Mouse (Mus musculus) kidney, embryonic 15.5 days (tissue): ENCODE data around the gene Hsd17b14. TPM values are rescaled to one million over a fixed set of nuclear protein-coding genes. Genes with fewer than 3 reads are reported as not detected.

Experiments used
- ATAC-seq: fragments of 200-750 bp; cut with Nextera tagmentation; replicated peaks from 2 replicates; pipeline ENCODE4 v1.8.0; 2017; ENCODE audit warnings: moderate TSS enrichment; ENCODE audit not compliant: low FRiP score
- H3K27ac ChIP-seq: fragments of 300-500 bp; sonication (generic); 2 replicates; pipeline ENCODE4 v1.5.1; 2015; ENCODE audit warnings: mild to moderate bottlenecking, inconsistent platforms
- H3K27me3 ChIP-seq: fragments of 300-500 bp; sonication (generic); 2 replicates; pipeline ENCODE4 v1.6.1; 2015; ENCODE audit warnings: inconsistent platforms
- H3K36me3 ChIP-seq: fragments of 300-500 bp; sonication (generic); 2 replicates; pipeline ENCODE4 v1.6.1; 2015; ENCODE audit warnings: inconsistent platforms
- H3K4me1 ChIP-seq: fragments of 300-500 bp; sonication (generic); 2 replicates; pipeline ENCODE4 v1.6.1; 2015; ENCODE audit warnings: inconsistent platforms
- H3K4me2 ChIP-seq: fragments of 300-500 bp; sonication (generic); 2 replicates; pipeline ENCODE4 v1.6.1; 2015; ENCODE audit warnings: moderate library complexity, mild to moderate bottlenecking, inconsistent platforms
- H3K4me3 ChIP-seq: fragments of 300-500 bp; sonication (generic); replicated peaks from 2 replicates; pipeline ENCODE4 v1.5.1; 2015; ENCODE audit warnings: mild to moderate bottlenecking, inconsistent platforms
- H3K9ac ChIP-seq: fragments of 300-500 bp; sonication (generic); 2 replicates; pipeline ENCODE4 v1.6.1; 2015; ENCODE audit warnings: mild to moderate bottlenecking, inconsistent platforms
- H3K9me3 ChIP-seq: fragments of 300-500 bp; sonication (generic); replicated peaks from 2 replicates; pipeline ENCODE4 v1.6.1; 2016; ENCODE audit warnings: inconsistent platforms
- WGBS: fragments of 180-500 bp; shearing (Covaris S2); methylation state at CpG from one replicate; pipeline ENCODE4 v1.1.7; 2015; ENCODE audit warnings: mixed read lengths; 5-methylcytosine and 5-hydroxymethylcytosine counted together
- polyA plus RNA-seq: library from polyadenylated mRNA; unstranded; fragments of >200 nt; fragmentation: Nextera tagmentation; extraction: Ambion mirVana; gene quantifications from 2 replicates; pipeline ENCODE4 v1.2.1, GENCODE M21; 2015

Gene Hsd17b14
- polyA plus RNA-seq, 1 experiment from 2014 or later: 14.8 TPM

- no peaks in the 10 kb centered on the region for H3K9me3 ChIP-seq
- 60% methylated on average over 5 of the region's 6 CpGs for WGBS
- H3K4me2 ChIP-seq: no peak overlapping the region
- H3K27ac ChIP-seq: no peak overlapping the region
- no peaks in the 10 kb centered on the region for H3K36me3 ChIP-seq
- ATAC-seq: no peak
- H3K4me3 ChIP-seq: no peak overlapping the region
- H3K9ac ChIP-seq: no peak overlapping the region
- peaks cover 41% of the 10 kb centered on the region for H3K4me1 ChIP-seq
- no peaks in the 10 kb centered on the region for H3K27me3 ChIP-seq
Observed at GRCm38 (mm10) chr7:45558907-45559306, 4.2 kb downstream of the Hsd17b14 start.

DNA sequence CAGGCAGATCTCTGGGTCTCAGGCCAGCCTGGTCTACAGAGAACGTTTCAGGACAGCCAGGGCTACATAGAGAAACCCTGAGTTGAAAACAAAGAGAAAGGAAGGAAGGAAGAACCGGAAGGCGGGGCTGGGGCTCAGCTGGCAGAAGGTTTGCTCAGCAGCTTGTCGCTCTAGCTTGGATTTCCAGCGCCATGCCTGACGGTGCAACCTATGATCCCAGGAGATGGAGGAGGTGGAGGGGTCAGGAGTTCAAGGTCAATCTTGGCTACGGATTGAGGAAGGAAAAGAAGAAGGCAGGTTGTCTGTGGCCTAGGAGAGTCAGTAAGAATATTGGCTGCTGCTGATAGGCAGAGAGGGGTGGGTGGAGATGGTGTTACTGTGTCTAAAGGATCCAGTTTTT lies 5.5 kb downstream of the Hsd17b14 start:
- Histone ChIP-seq H3K27me3 (no peaks in the 10 kb centered on the region), H3K4me2 (no peak overlapping the region), H3K9ac (no peak overlapping the region), H3K36me3 (no peaks in the 10 kb centered on the region), H3K4me1 (peaks cover 33% of the 10 kb centered on the region), H3K4me3 (no peak overlapping the region), H3K27ac (no peak overlapping the region), H3K9me3 (no peaks in the 10 kb centered on the region)
- WGBS: 77% methylated on average over 7 of the region's 7 CpGs
- no peak for ATAC-seq

GRCm38 (mm10) chr7:45560843-45561623 lies 6.3 kb downstream of the Hsd17b14 start:
- Histone ChIP-seq H3K9ac (no peak overlapping the region), H3K27ac (peak overlapping the region; percentile 32; the same call in 1 of the 2 replicates), H3K4me1 (peaks cover 32% of the 10 kb centered on the region), H3K4me3 (0 out of 2 replicates have a peak overlapping the region, but pooled peaks have one; percentile 2), H3K27me3 (no peaks in the 10 kb centered on the region), H3K9me3 (no peaks in the 10 kb centered on the region), H3K36me3 (no peaks in the 10 kb centered on the region), H3K4me2 (peak overlapping the region; percentile 40)
- WGBS: 19% methylated on average over 17 of the region's 17 CpGs
- ATAC-seq: peak; percentile 50; the same call in 1 of the 2 replicates

DNA sequence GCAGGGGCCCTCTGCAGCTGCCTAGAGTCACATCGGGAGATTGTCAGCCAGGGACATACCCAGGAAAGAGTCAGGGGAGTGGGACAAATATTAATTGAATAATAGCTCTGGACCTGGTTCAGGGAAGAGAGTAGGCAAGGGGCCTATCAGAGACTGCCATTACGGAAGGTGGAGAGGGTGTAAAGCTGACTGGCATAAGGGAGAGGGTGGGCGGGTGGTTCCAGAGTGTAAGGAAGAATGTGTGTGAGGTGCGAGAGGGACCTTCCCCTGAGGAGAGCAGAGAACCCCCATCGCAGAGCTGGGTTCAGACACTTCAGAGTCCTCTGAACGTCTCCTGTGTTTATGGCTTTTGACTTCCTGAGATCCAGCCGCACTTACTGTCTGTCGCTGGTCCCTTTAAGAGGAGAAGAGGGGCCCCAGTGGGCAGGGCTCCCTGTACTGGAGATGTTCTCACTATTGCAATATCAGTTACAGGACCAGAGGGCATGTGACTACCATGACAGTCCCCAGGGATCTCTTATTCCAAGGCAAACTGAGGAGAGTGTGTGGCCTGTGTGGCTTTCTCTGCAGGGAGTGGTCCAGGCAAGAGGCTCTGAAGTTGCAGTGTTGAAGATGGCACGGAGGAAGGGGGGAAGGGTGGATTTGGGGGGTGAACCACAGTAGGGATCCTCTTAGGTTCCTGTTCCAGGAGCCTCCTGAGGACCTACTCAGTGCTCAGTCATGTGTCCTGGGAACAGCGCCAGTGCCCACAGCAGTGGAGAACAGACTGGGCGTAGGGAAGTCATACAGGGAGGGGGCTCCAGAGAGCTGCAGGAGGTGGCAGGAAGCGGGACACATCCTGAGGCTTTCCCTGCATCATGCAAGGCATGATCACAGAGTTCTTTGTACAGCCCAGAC lies 7.2 kb downstream of the Hsd17b14 start:
- Histone ChIP-seq H3K27ac (peak overlapping the region; percentile 32; the same call in 1 of the 2 replicates), H3K9ac (no peak overlapping the region), H3K36me3 (no peaks in the 10 kb centered on the region), H3K4me1 (peaks cover 32% of the 10 kb centered on the region), H3K4me2 (peak overlapping the region; percentile 40), H3K9me3 (no peaks in the 10 kb centered on the region), H3K4me3 (0 out of 2 replicates have a peak overlapping the region, but pooled peaks have one; percentile 2), H3K27me3 (no peaks in the 10 kb centered on the region)
- ATAC-seq: peak; percentile 77
- 27% methylated on average over 12 of the region's 12 CpGs for WGBS

- Histone ChIP-seq H3K9ac (no peak overlapping the region), H3K27ac (no peak overlapping the region)
- WGBS: 75% methylated on average over 2 of the region's 2 CpGs
Observed at GRCm38 (mm10) chr7:45564811-45565210, 10.1 kb downstream of the Hsd17b14 start.

DNA sequence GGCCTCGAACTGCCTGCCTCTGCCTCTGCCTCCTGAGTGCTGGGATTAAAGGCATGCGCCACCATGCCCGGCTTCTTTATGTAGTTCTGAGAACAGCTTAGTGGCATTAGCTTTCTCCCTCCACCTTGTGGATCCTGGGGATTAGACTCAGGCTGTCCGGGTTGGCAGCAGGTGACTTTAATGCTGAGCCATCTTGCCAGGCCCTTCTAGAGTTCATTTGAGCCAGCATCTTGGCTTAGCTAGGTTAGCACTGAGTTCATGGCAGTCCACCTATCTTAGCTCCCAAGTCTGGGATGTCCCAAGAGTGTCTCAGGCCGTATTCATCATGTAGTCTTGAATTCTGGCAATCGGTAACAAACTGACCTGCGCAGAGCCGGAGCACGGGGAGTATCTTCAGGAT lies 10.8 kb downstream of the Hsd17b14 start:
- H3K27ac ChIP-seq: no peak overlapping the region
- 91% methylated on average over 9 of the region's 9 CpGs for WGBS
- ATAC-seq: no peak
- peaks cover 56% of the 10 kb centered on the region for H3K4me1 ChIP-seq
- H3K4me3 ChIP-seq: no peak overlapping the region
- H3K27me3 ChIP-seq: no peaks in the 10 kb centered on the region
- H3K4me2 ChIP-seq: no peak overlapping the region
- no peaks in the 10 kb centered on the region for H3K36me3 ChIP-seq
- no peaks in the 10 kb centered on the region for H3K9me3 ChIP-seq
- no peak overlapping the region for H3K9ac ChIP-seq

More at GRCm38 (mm10) chr7:45564811-45565210, 10.1 kb downstream of the Hsd17b14 start:
- no peak for ATAC-seq
- H3K9me3 ChIP-seq: no peaks in the 10 kb centered on the region
- H3K4me3 ChIP-seq: no peak overlapping the region
- peaks cover 53% of the 10 kb centered on the region for H3K4me1 ChIP-seq
- H3K27me3 ChIP-seq: no peaks in the 10 kb centered on the region
- no peaks in the 10 kb centered on the region for H3K36me3 ChIP-seq
- no peak overlapping the region for H3K4me2 ChIP-seq

DNA sequence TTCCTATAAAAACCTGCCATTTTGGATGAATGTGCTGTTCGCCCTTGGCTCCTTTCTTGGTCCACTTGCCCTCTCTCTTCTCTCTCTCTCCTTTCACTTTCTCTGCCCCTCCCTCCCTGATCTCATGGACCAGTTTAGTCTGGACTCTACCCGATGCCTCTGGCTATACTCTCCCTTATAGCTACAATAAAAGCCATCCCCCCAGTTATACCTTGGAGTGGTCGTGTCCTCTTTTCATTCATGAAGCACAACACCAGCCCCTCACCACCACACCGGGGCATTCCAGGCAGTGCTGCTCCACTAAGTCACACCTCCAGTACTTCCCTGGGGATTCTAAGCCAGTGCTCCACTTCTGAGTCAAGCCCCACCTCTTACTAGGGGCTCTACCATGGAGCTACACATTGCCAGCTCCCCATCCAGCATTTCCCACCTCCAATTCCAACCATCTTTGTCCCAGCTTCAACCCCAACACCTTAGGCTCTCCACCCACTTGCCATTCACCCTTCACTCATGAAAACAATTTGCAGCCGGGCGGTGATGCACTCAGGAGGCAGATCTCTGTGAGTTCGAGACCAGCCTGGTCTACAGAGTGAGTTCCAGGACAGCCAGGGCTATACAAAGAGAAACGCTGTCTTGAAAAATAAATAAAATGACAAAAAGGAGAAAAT lies 12.6 kb downstream of the Hsd17b14 start:
- Histone ChIP-seq H3K4me3 (peak overlapping the region; percentile 46; the same call in 1 of the 2 replicates), H3K27ac (peak overlapping the region; percentile 93), H3K27me3 (no peaks in the 10 kb centered on the region), H3K4me1 (peaks cover 56% of the 10 kb centered on the region), H3K4me2 (peak overlapping the region; percentile 69), H3K36me3 (no peaks in the 10 kb centered on the region), H3K9me3 (no peaks in the 10 kb centered on the region), H3K9ac (0 out of 2 replicates have a peak overlapping the region, but pooled peaks have one; percentile 33)
- WGBS: 67% methylated on average over 8 of the region's 8 CpGs
- no peak for ATAC-seq

DNA sequence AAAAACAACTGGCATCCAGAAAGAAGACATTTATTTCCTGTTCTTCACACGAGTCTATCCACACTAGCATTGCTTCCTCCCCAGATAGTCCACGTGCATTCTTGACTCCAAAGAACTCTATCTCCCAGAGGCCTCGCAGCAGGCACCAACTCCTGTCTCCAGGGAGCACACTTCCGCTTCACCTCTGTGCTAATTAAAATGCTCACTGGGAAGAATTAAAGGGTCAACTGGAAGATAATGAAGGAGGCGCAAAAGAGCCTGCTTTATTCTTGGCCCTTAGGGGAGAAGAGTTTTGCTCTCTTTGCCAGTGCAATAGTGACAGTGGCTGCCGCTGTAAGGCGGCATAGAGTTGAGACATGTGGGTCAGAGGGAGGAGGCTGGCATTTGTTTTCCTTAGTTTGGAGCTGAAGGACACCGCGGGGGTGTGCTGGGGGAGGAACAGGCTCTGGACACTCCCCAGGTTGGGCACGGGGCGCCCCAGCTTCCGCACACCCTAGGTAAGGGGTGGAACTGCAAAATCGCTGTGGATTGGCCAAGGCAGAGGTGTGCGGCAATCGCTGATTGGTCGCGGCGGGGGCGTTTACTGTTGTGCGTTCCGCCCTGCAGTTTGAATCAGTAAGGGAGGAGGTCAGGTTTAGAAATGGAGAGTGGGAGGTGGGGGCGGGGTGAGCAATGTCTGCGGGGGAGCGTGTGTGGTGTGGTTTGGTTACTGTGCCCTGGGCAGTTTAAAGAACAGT lies 13.3 kb downstream of the Hsd17b14 start:
- peak overlapping the region; percentile 69 for H3K4me2 ChIP-seq
- H3K4me3 ChIP-seq: peak overlapping the region; percentile 46
- ATAC-seq: peak; percentile 97
- H3K27me3 ChIP-seq: no peaks in the 10 kb centered on the region
- peak overlapping the region; percentile 93 for H3K27ac ChIP-seq
- H3K36me3 ChIP-seq: no peaks in the 10 kb centered on the region
- H3K4me1 ChIP-seq: peaks cover 61% of the 10 kb centered on the region
- H3K9me3 ChIP-seq: no peaks in the 10 kb centered on the region
- H3K9ac ChIP-seq: peak overlapping the region; percentile 33
- under 1% methylated on average over 24 of the region's 24 CpGs for WGBS

- no peaks in the 10 kb centered on the region for H3K36me3 ChIP-seq
- peaks cover 69% of the 10 kb centered on the region for H3K4me1 ChIP-seq
- no peaks in the 10 kb centered on the region for H3K27me3 ChIP-seq
- no peak for ATAC-seq
- H3K4me3 ChIP-seq: peak overlapping the region; percentile 46
- H3K4me2 ChIP-seq: peak overlapping the region; percentile 69
- no peaks in the 10 kb centered on the region for H3K9me3 ChIP-seq
- WGBS: 81% methylated on average over 10 of the region's 10 CpGs
- H3K9ac ChIP-seq: no peak overlapping the region
- peak overlapping the region; percentile 93 for H3K27ac ChIP-seq
Observed at GRCm38 (mm10) chr7:45568601-45569473, 14.1 kb downstream of the Hsd17b14 start.

DNA sequence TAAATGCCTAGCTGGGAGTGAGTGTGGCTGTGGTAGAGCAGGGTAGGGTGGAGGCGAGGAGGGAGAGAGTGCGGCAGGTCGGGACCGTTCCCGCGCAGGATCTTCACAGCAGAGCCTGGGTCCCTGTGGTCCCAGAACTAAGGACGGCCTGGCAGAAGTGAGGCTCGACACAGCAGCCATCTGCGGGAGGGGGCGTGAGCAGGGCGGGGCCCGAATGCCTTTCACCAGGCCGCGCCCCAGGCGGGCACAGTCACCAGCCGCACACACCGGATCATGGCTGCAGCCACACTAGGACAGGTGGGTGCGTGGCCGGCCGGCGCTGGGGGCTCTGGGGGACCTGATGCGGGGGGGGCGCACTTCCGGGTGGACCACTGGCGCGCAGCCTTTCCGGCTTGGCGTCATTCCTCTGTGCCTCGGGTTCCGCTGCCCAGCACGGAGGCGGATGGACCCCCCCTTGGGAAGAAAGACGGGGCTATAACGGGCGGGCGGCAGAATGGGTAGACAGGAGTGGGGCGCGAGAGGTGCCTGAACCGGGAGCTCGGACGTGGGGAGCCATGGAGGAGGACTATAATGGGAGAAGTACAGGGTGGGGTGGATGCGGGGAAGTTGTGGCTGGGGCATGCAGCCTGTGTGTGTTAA lies 15.5 kb downstream of the Hsd17b14 start, which contains the start of gene Bcat2:
Gene Bcat2 (plus strand): TSS at position 51 of the 639 bp plus-strand sequence.
- WGBS: 1% methylated on average over 40 of the region's 42 CpGs
- H3K4me3 ChIP-seq: peak within 1 kb of the TSS; percentile 64

More for the DNA sequence above, 15.5 kb downstream of the Hsd17b14 start, which contains the start of gene Bcat2:
- peak within 1 kb of the TSS; percentile 76 for H3K4me2 ChIP-seq
- peaks cover 83% of the 10 kb centered on the region for H3K4me1 ChIP-seq
- peak within 1 kb of the TSS; percentile 74 for H3K9ac ChIP-seq
- H3K36me3 ChIP-seq: no peaks in the 10 kb centered on the region
- H3K9me3 ChIP-seq: no peaks in the 10 kb centered on the region
- no peaks in the 10 kb centered on the region for H3K27me3 ChIP-seq
- ATAC-seq: peak; percentile 63
- peak within 1 kb of the TSS; percentile 93 for H3K27ac ChIP-seq
